Mouse (Mus musculus) heart, embryonic 16.5 days (tissue): ENCODE data around the gene Prpf18. TPM values are rescaled to one million over a fixed set of nuclear protein-coding genes. Genes with fewer than 3 reads are reported as not detected.

Experiments used
- ATAC-seq: fragments of 200-750 bp; cut with Nextera tagmentation; replicated peaks from 2 replicates; pipeline ENCODE4 v1.8.0; 2017; ENCODE audit warnings: moderate number of reproducible peaks; ENCODE audit not compliant: insufficient read depth, low FRiP score; ENCODE audit errors: extremely low read depth
- H3K27ac ChIP-seq: fragments of 300-500 bp; sonication (generic); 2 replicates; pipeline ENCODE4 v1.5.1; 2014; ENCODE audit warnings: mild to moderate bottlenecking, low read length, control low read depth, moderate library complexity
- H3K27me3 ChIP-seq: fragments of 300-500 bp; sonication (generic); 2 replicates; pipeline ENCODE4 v1.6.1; 2014; ENCODE audit warnings: low read length, mixed read lengths; ENCODE audit not compliant: control insufficient read depth, insufficient read depth
- H3K36me3 ChIP-seq: fragments of 300-500 bp; sonication (generic); 2 replicates; pipeline ENCODE4 v1.6.1; 2014; ENCODE audit not compliant: control insufficient read depth, insufficient read depth
- H3K4me1 ChIP-seq: fragments of 300-500 bp; sonication (generic); 2 replicates; pipeline ENCODE4 v1.6.1; 2014; ENCODE audit warnings: low read length, mixed read lengths; ENCODE audit not compliant: control insufficient read depth, insufficient read depth
- H3K4me2 ChIP-seq: fragments of 300-500 bp; sonication (generic); 2 replicates; pipeline ENCODE4 v1.6.1; 2014; ENCODE audit warnings: low read depth, mild to moderate bottlenecking, control low read depth, low read length
- H3K4me3 ChIP-seq: fragments of 300-500 bp; sonication (generic); 2 replicates; pipeline ENCODE4 v1.5.1; 2014; ENCODE audit warnings: mild to moderate bottlenecking, control low read depth, low read length
- H3K9ac ChIP-seq: fragments of 300-500 bp; sonication (generic); 2 replicates; pipeline ENCODE4 v1.6.1; 2014; ENCODE audit warnings: low read length, control low read depth
- H3K9me3 ChIP-seq: fragments of 300-500 bp; sonication (generic); replicated peaks from 2 replicates; pipeline ENCODE4 v1.6.1; 2016; ENCODE audit warnings: low read length; ENCODE audit not compliant: control insufficient read depth
- WGBS: fragments of 180-500 bp; shearing (Covaris S2); extraction: QIAGEN DNeasy Blood & Tissue Kit; methylation state at CpG from one replicate; pipeline ENCODE4 v1.1.7; 2014; 5-methylcytosine and 5-hydroxymethylcytosine counted together
- polyA plus RNA-seq: library from polyadenylated mRNA; unstranded; fragments of >200 nt; fragmentation: Nextera tagmentation; extraction: Ambion mirVana; gene quantifications from 2 replicates; pipeline ENCODE4 v1.2.1, GENCODE M21; 2015

Prpf18 gene
- polyA plus RNA-seq, 1 experiment from 2014 or later: 34.2 TPM

GRCm38 (mm10) chr2:4574251-4574650 lies 77.7 kb downstream of the Prpf18 start:
- Histone ChIP-seq H3K4me2 (no peak overlapping the region), H3K9me3 (no peaks in the 10 kb centered on the region), H3K9ac (no peak overlapping the region), H3K4me1 (peaks cover 21% of the 10 kb centered on the region), H3K27me3 (no peaks in the 10 kb centered on the region), H3K36me3 (peaks cover 27% of the 10 kb centered on the region), H3K27ac (no peak overlapping the region), H3K4me3 (no peak overlapping the region)
- 85% methylated on average over 5 of the region's 5 CpGs for WGBS
- no peak for ATAC-seq

GRCm38 (mm10) chr2:4573386-4573785 lies 78.5 kb downstream of the Prpf18 start:
- 54% methylated on average over 4 of the region's 4 CpGs for WGBS
- Histone ChIP-seq H3K4me3 (no peak overlapping the region), H3K4me2 (no peak overlapping the region), H3K27ac (no peak overlapping the region), H3K9me3 (no peaks in the 10 kb centered on the region), H3K4me1 (peaks cover 25% of the 10 kb centered on the region), H3K36me3 (peaks cover 25% of the 10 kb centered on the region), H3K9ac (no peak overlapping the region), H3K27me3 (no peaks in the 10 kb centered on the region)
- ATAC-seq: no peak

- Histone ChIP-seq H3K27ac (no peak overlapping the region), H3K36me3 (peaks cover 27% of the 10 kb centered on the region), H3K4me1 (peaks cover 25% of the 10 kb centered on the region), H3K4me2 (no peak overlapping the region), H3K27me3 (no peaks in the 10 kb centered on the region), H3K9ac (no peak overlapping the region), H3K9me3 (no peaks in the 10 kb centered on the region), H3K4me3 (no peak overlapping the region)
- ATAC-seq: no peak
- WGBS: 67% methylated on average over 7 of the region's 7 CpGs
Measured at GRCm38 (mm10) chr2:4572498-4573263, 79.2 kb downstream of the Prpf18 start.

Other genes with a start within 250 kb of the Prpf18 start
- gene Bend7, start 65.7 kb upstream of the Prpf18 start, polyA plus RNA-seq: 2.3 and 2.7 TPM in 2 replicates
- 38.2 and 38.7 TPM in 2 replicates for gene Sephs1, start 229.5 kb upstream of the Prpf18 start, polyA plus RNA-seq